Mouse (Mus musculus) midbrain, embryonic 12.5 days (tissue): ENCODE measurements around the gene Fbxo41. TPM values are rescaled to one million over a fixed set of nuclear protein-coding genes. Genes with fewer than 3 reads are reported as not detected.

Experiments
- ATAC-seq: fragments of 200-750 bp; cut with Nextera tagmentation; 2 replicates; pipeline ENCODE4 v1.8.0; 2017; ENCODE audit warnings: low read depth, moderate TSS enrichment, moderate library complexity; ENCODE audit not compliant: low FRiP score
- H3K27ac ChIP-seq: fragments of 300-500 bp; sonication (generic); replicated peaks from 2 replicates; pipeline ENCODE4 v1.5.1; 2016; ENCODE audit warnings: mild to moderate bottlenecking
- H3K27me3 ChIP-seq: fragments of 300-500 bp; sonication (generic); 2 replicates; pipeline ENCODE4 v1.6.1; 2016; ENCODE audit warnings: mild to moderate bottlenecking
- H3K36me3 ChIP-seq: fragments of 300-500 bp; sonication (generic); 2 replicates; pipeline ENCODE4 v1.6.1; 2016
- H3K4me1 ChIP-seq: fragments of 300-500 bp; sonication (generic); 2 replicates; pipeline ENCODE4 v1.6.1; 2016
- H3K4me2 ChIP-seq: fragments of 300-500 bp; sonication (generic); replicated peaks from 2 replicates; pipeline ENCODE4 v1.6.1; 2016; ENCODE audit warnings: mild to moderate bottlenecking, moderate library complexity
- H3K4me3 ChIP-seq: fragments of 300-500 bp; sonication (generic); 2 replicates; pipeline ENCODE4 v1.5.1; 2016; ENCODE audit warnings: mild to moderate bottlenecking
- H3K9ac ChIP-seq: fragments of 300-500 bp; sonication (generic); replicated peaks from 2 replicates; pipeline ENCODE4 v1.6.1; 2016; ENCODE audit warnings: mild to moderate bottlenecking, moderate library complexity
- H3K9me3 ChIP-seq: fragments of 300-500 bp; sonication (generic); 2 replicates; pipeline ENCODE4 v1.6.1; 2016; ENCODE audit warnings: mild to moderate bottlenecking
- WGBS: fragments of 180-500 bp; shearing (Covaris S2); methylation state at CpG from one replicate; pipeline ENCODE4 v1.1.7; 2016; 5-methylcytosine and 5-hydroxymethylcytosine counted together
- polyA plus RNA-seq: library from polyadenylated mRNA; unstranded; fragments of >200 nt; fragmentation: Nextera tagmentation; extraction: Ambion mirVana; gene quantifications from 2 replicates; pipeline ENCODE4 v1.2.1, GENCODE M21; 2016

The Fbxo41 gene
- polyA plus RNA-seq, 1 experiment from 2014 or later, result 2.4 TPM

- Histone ChIP-seq H3K4me1 (peaks cover 26% of the 10 kb centered on the region), H3K27me3 (peaks cover 84% of the 10 kb centered on the region), H3K9me3 (no peaks in the 10 kb centered on the region), H3K27ac (no peak overlapping the region), H3K4me3 (peak overlapping the region; percentile 46), H3K4me2 (peak overlapping the region; percentile 66), H3K36me3 (no peaks in the 10 kb centered on the region), H3K9ac (no peak overlapping the region)
- under 1% methylated on average over 78 of the region's 88 CpGs for WGBS
- ATAC-seq, result 0 out of 2 replicates have a peak, but pooled peaks have one; percentile 11
Observed at GRCm38 (mm10) chr6:85511286-85512055, 8.7 kb upstream of the Fbxo41 start.

GRCm38 (mm10) chr6:85510476-85510875 lies 7.7 kb upstream of the Fbxo41 start:
- Histone ChIP-seq H3K9me3 (no peaks in the 10 kb centered on the region), H3K4me3 (no peak overlapping the region), H3K4me1 (peaks cover 26% of the 10 kb centered on the region), H3K9ac (no peak overlapping the region), H3K27ac (no peak overlapping the region), H3K4me2 (no peak overlapping the region), H3K36me3 (no peaks in the 10 kb centered on the region), H3K27me3 (peaks cover 77% of the 10 kb centered on the region)
- ATAC-seq, result no peak
- 2% methylated on average over 6 of the region's 6 CpGs for WGBS

- H3K9ac ChIP-seq, result no peak overlapping the region
- no peak overlapping the region for H3K4me3 ChIP-seq
- no peak overlapping the region for H3K27ac ChIP-seq
- peaks cover 28% of the 10 kb centered on the region for H3K4me1 ChIP-seq
- 44% methylated on average over 5 of the region's 5 CpGs for WGBS
- H3K4me2 ChIP-seq, result no peak overlapping the region
- peaks cover 71% of the 10 kb centered on the region for H3K27me3 ChIP-seq
- H3K9me3 ChIP-seq, result no peaks in the 10 kb centered on the region
- ATAC-seq, result no peak
- no peaks in the 10 kb centered on the region for H3K36me3 ChIP-seq
Observed at GRCm38 (mm10) chr6:85508602-85509001, 5.8 kb upstream of the Fbxo41 start.

- Histone ChIP-seq H3K4me2 (no peak overlapping the region), H3K9me3 (no peaks in the 10 kb centered on the region), H3K4me3 (no peak overlapping the region), H3K27me3 (peaks cover 40% of the 10 kb centered on the region), H3K4me1 (peaks cover 21% of the 10 kb centered on the region), H3K9ac (no peak overlapping the region), H3K27ac (no peak overlapping the region), H3K36me3 (no peaks in the 10 kb centered on the region)
- WGBS, result 47% methylated on average over 2 of the region's 2 CpGs
- no peak for ATAC-seq
Observed at GRCm38 (mm10) chr6:85504908-85505307, 2.1 kb upstream of the Fbxo41 start.

- no peaks in the 10 kb centered on the region for H3K36me3 ChIP-seq
- peaks cover 21% of the 10 kb centered on the region for H3K4me1 ChIP-seq
- H3K9ac ChIP-seq, result peak overlapping the region; percentile 80
- peak; percentile 87 for ATAC-seq
- H3K9me3 ChIP-seq, result no peaks in the 10 kb centered on the region
- peak overlapping the region; percentile 71 for H3K27ac ChIP-seq
- peak overlapping the region; percentile 68 for H3K4me3 ChIP-seq
- peaks cover 23% of the 10 kb centered on the region for H3K27me3 ChIP-seq
- 2% methylated on average over 37 of the region's 37 CpGs for WGBS
- peak overlapping the region; percentile 80 for H3K4me2 ChIP-seq
Observed at GRCm38 (mm10) chr6:85502103-85502910, 487 bp downstream of the Fbxo41 start.

GRCm38 (mm10) chr6:85501571-85502102 lies 1.2 kb downstream of the Fbxo41 start:
- no peaks in the 10 kb centered on the region for H3K36me3 ChIP-seq
- H3K4me3 ChIP-seq, result peak overlapping the region; percentile 68
- peak overlapping the region; percentile 80 for H3K4me2 ChIP-seq
- ATAC-seq, result no peak; the same call in 1 of the 2 replicates
- peak overlapping the region; percentile 80 for H3K9ac ChIP-seq
- H3K4me1 ChIP-seq, result peaks cover 21% of the 10 kb centered on the region
- H3K9me3 ChIP-seq, result no peaks in the 10 kb centered on the region
- peak overlapping the region; percentile 71 for H3K27ac ChIP-seq
- peaks cover 20% of the 10 kb centered on the region for H3K27me3 ChIP-seq
- 7% methylated on average over 6 of the region's 6 CpGs for WGBS

- 75% methylated on average over 1 of the region's 1 CpGs for WGBS
- no peaks in the 10 kb centered on the region for H3K36me3 ChIP-seq
- H3K27me3 ChIP-seq, result peaks cover 17% of the 10 kb centered on the region
- H3K4me2 ChIP-seq, result no peak overlapping the region
- H3K9me3 ChIP-seq, result no peaks in the 10 kb centered on the region
- ATAC-seq, result no peak
- H3K4me1 ChIP-seq, result peaks cover 21% of the 10 kb centered on the region
- H3K4me3 ChIP-seq, result no peak overlapping the region
- H3K27ac ChIP-seq, result no peak overlapping the region
- H3K9ac ChIP-seq, result no peak overlapping the region
Observed at GRCm38 (mm10) chr6:85500416-85500815, 2.4 kb downstream of the Fbxo41 start.

- no peak overlapping the region for H3K4me3 ChIP-seq
- no peak overlapping the region for H3K9ac ChIP-seq
- no peak overlapping the region for H3K4me2 ChIP-seq
- no peak for ATAC-seq
- H3K27me3 ChIP-seq, result peaks cover 1% of the 10 kb centered on the region
- peaks cover 14% of the 10 kb centered on the region for H3K4me1 ChIP-seq
- no peaks in the 10 kb centered on the region for H3K9me3 ChIP-seq
- no peaks in the 10 kb centered on the region for H3K36me3 ChIP-seq
- no peak overlapping the region for H3K27ac ChIP-seq
- WGBS, result 72% methylated on average over 9 of the region's 9 CpGs
Observed at GRCm38 (mm10) chr6:85498147-85498546, 4.6 kb downstream of the Fbxo41 start.

- Histone ChIP-seq H3K4me1 (peaks cover 5% of the 10 kb centered on the region), H3K9ac (no peak overlapping the region), H3K4me3 (no peak overlapping the region), H3K4me2 (no peak overlapping the region), H3K36me3 (no peaks in the 10 kb centered on the region), H3K9me3 (no peaks in the 10 kb centered on the region), H3K27ac (no peak overlapping the region), H3K27me3 (no peaks in the 10 kb centered on the region; the same call in 1 of the 2 replicates)
- ATAC-seq, result no peak
Observed at GRCm38 (mm10) chr6:85496976-85497375, 5.8 kb downstream of the Fbxo41 start.

GRCm38 (mm10) chr6:85491606-85492005 lies 11.2 kb downstream of the Fbxo41 start:
- no peaks in the 10 kb centered on the region for H3K36me3 ChIP-seq
- ATAC-seq, result no peak
- WGBS, result 84% methylated on average over 3 of the region's 3 CpGs

GRCm38 (mm10) chr6:85490252-85490651 lies 12.5 kb downstream of the Fbxo41 start:
- H3K27ac ChIP-seq, result no peak overlapping the region
- H3K9me3 ChIP-seq, result no peaks in the 10 kb centered on the region
- ATAC-seq, result no peak
- peaks cover 24% of the 10 kb centered on the region for H3K27me3 ChIP-seq
- H3K4me2 ChIP-seq, result no peak overlapping the region
- no peaks in the 10 kb centered on the region for H3K36me3 ChIP-seq
- H3K9ac ChIP-seq, result no peak overlapping the region
- 89% methylated on average over 4 of the region's 4 CpGs for WGBS
- H3K4me3 ChIP-seq, result no peak overlapping the region
- H3K4me1 ChIP-seq, result peaks cover 6% of the 10 kb centered on the region; the same call in 1 of the 2 replicates

More at GRCm38 (mm10) chr6:85491606-85492005, 11.2 kb downstream of the Fbxo41 start:
- no peaks in the 10 kb centered on the region for H3K9me3 ChIP-seq
- H3K4me3 ChIP-seq, result no peak overlapping the region
- H3K9ac ChIP-seq, result no peak overlapping the region
- no peak overlapping the region for H3K27ac ChIP-seq
- H3K27me3 ChIP-seq, result peaks cover 10% of the 10 kb centered on the region; the same call in 1 of the 2 replicates
- peaks cover 6% of the 10 kb centered on the region; the same call in 1 of the 2 replicates for H3K4me1 ChIP-seq
- H3K4me2 ChIP-seq, result no peak overlapping the region

GRCm38 (mm10) chr6:85489717-85490116 lies 13.1 kb downstream of the Fbxo41 start:
- Histone ChIP-seq H3K9me3 (no peaks in the 10 kb centered on the region), H3K4me1 (peaks cover 8% of the 10 kb centered on the region), H3K27ac (no peak overlapping the region), H3K4me2 (no peak overlapping the region), H3K4me3 (no peak overlapping the region), H3K27me3 (peaks cover 29% of the 10 kb centered on the region), H3K9ac (no peak overlapping the region), H3K36me3 (no peaks in the 10 kb centered on the region)
- WGBS, result 76% methylated on average over 3 of the region's 3 CpGs
- no peak for ATAC-seq
